Mouse (Mus musculus) layer of hippocampus, adult 11-12 months (tissue): Measurements from ENCODE around the gene B4galnt1.
A peak's percentile ranks its signal among the peaks of the same experiment; 100 is the strongest.
"Not testable (repeated sequence)": the region's sequence is repeated elsewhere in the genome, so short reads cannot be mapped to it uniquely, and the experiment has no call there.

Experiments used
- DNase-seq: peaks from one replicate; pipeline ENCODE4 v3.0.0; 2022; ENCODE audit warnings: low spot score

Gene B4galnt1

GRCm38 (mm10) chr10:127143228-127143627 is 21.8 kb upstream of the B4galnt1 start:
- DNase-seq = no peak

- DNase-seq = no peak
Measured at GRCm38 (mm10) chr10:127144536-127144935, 20.5 kb upstream of the B4galnt1 start.

GRCm38 (mm10) chr10:127145303-127145702 is 19.7 kb upstream of the B4galnt1 start:
- DNase-seq = no peak

GRCm38 (mm10) chr10:127147135-127147534 is 17.9 kb upstream of the B4galnt1 start:
- DNase-seq = no peak

GRCm38 (mm10) chr10:127150471-127150872 is 14.6 kb upstream of the B4galnt1 start:
- no peak for DNase-seq

GRCm38 (mm10) chr10:127151233-127151632 is 13.8 kb upstream of the B4galnt1 start:
- DNase-seq = not testable (repeated sequence)

GRCm38 (mm10) chr10:127152556-127152955 is 12.5 kb upstream of the B4galnt1 start:
- DNase-seq = not testable (repeated sequence)

GRCm38 (mm10) chr10:127153323-127153722 is 11.7 kb upstream of the B4galnt1 start:
- DNase-seq = no peak

GRCm38 (mm10) chr10:127154241-127154640 is 10.8 kb upstream of the B4galnt1 start:
- no peak for DNase-seq

GRCm38 (mm10) chr10:127154652-127155051 is 10.4 kb upstream of the B4galnt1 start:
- DNase-seq = no peak

- no peak for DNase-seq
Measured at GRCm38 (mm10) chr10:127156089-127156488, 8.9 kb upstream of the B4galnt1 start.

GRCm38 (mm10) chr10:127156511-127156910 is 8.5 kb upstream of the B4galnt1 start:
- no peak for DNase-seq

- DNase-seq = no peak
Measured at GRCm38 (mm10) chr10:127158471-127158870, 6.6 kb upstream of the B4galnt1 start.

GRCm38 (mm10) chr10:127160081-127160480 is 4.9 kb upstream of the B4galnt1 start:
- DNase-seq = peak; percentile 25

- no peak for DNase-seq
Measured at GRCm38 (mm10) chr10:127160728-127161127, 4.3 kb upstream of the B4galnt1 start.

GRCm38 (mm10) chr10:127162771-127163261 is 2.2 kb upstream of the B4galnt1 start:
- not testable (repeated sequence) for DNase-seq

- DNase-seq = no peak
Measured at GRCm38 (mm10) chr10:127164190-127164589, 835 bp upstream of the B4galnt1 start.

- no peak for DNase-seq
Measured at GRCm38 (mm10) chr10:127165354-127165653, 279 bp downstream of the B4galnt1 start.

- DNase-seq = peak; percentile 49
Measured at GRCm38 (mm10) chr10:127165654-127166403, 804 bp downstream of the B4galnt1 start.

GRCm38 (mm10) chr10:127166404-127166715 is 1.3 kb downstream of the B4galnt1 start:
- DNase-seq = no peak

- peak; percentile 6 for DNase-seq
Measured at GRCm38 (mm10) chr10:127166771-127167613, 2.0 kb downstream of the B4galnt1 start.

- DNase-seq = peak; percentile 24
Measured at GRCm38 (mm10) chr10:127167614-127168192, 2.7 kb downstream of the B4galnt1 start.

GRCm38 (mm10) chr10:127170002-127170401 is 5.0 kb downstream of the B4galnt1 start:
- DNase-seq = peak; percentile 23
